Mouse (Mus musculus) right cerebral cortex, postnatal 25 days (tissue): ENCODE results near the gene Lhx1.

ENCODE experiments used
- DNase-seq: peaks from one replicate; pipeline ENCODE4 v3.0.0; 2022

Lhx1 gene

GRCm38 (mm10) chr11:84525421-84526274, at the start of gene Lhx1:
Lhx1 (minus strand) TSS chr11:84525535.
- no peak for DNase-seq

GRCm38 (mm10) chr11:84574834-84575233, 49.5 kb upstream of the Lhx1 start:
- no peak for DNase-seq

- DNase-seq: no peak
Observed at GRCm38 (mm10) chr11:84573637-84574036, 48.3 kb upstream of the Lhx1 start.

GRCm38 (mm10) chr11:84570812-84571211, 45.5 kb upstream of the Lhx1 start:
- no peak for DNase-seq

- DNase-seq: no peak
Observed at GRCm38 (mm10) chr11:84570392-84570791, 45.1 kb upstream of the Lhx1 start.

GRCm38 (mm10) chr11:84569052-84569751, 43.9 kb upstream of the Lhx1 start:
- no peak for DNase-seq

- no peak for DNase-seq
Observed at GRCm38 (mm10) chr11:84568482-84568881, 43.1 kb upstream of the Lhx1 start.

- no peak for DNase-seq
Observed at GRCm38 (mm10) chr11:84566691-84567090, 41.4 kb upstream of the Lhx1 start.

- no peak for DNase-seq
Observed at GRCm38 (mm10) chr11:84565224-84565623, 39.9 kb upstream of the Lhx1 start.

GRCm38 (mm10) chr11:84563360-84563759, 38.0 kb upstream of the Lhx1 start:
- no peak for DNase-seq

- DNase-seq: no peak
Observed at GRCm38 (mm10) chr11:84562758-84563347, 37.5 kb upstream of the Lhx1 start.

- no peak for DNase-seq
Observed at GRCm38 (mm10) chr11:84561546-84561945, 36.2 kb upstream of the Lhx1 start.

GRCm38 (mm10) chr11:84553821-84554450, 28.6 kb upstream of the Lhx1 start:
- DNase-seq: no peak

GRCm38 (mm10) chr11:84551296-84551695, 26.0 kb upstream of the Lhx1 start:
- no peak for DNase-seq

- no peak for DNase-seq
Observed at GRCm38 (mm10) chr11:84549258-84549791, 24.0 kb upstream of the Lhx1 start.

GRCm38 (mm10) chr11:84548293-84548692, 23.0 kb upstream of the Lhx1 start:
- no peak for DNase-seq

- DNase-seq: no peak
Observed at GRCm38 (mm10) chr11:84539981-84540380, 14.6 kb upstream of the Lhx1 start.

GRCm38 (mm10) chr11:84529797-84530703, 4.7 kb upstream of the Lhx1 start:
- DNase-seq: no peak

- no peak for DNase-seq
Observed at GRCm38 (mm10) chr11:84529143-84529755, 3.9 kb upstream of the Lhx1 start.

- no peak for DNase-seq
Observed at GRCm38 (mm10) chr11:84526976-84527860, 1.9 kb upstream of the Lhx1 start.
